Mouse (Mus musculus) common myeloid progenitor, adult 5-6 weeks (primary cell): ENCODE results near the gene Asb18. TPM values are rescaled to one million over a fixed set of nuclear protein-coding genes. Genes with fewer than 3 reads are reported as not detected.

Source experiments
- ATAC-seq: replicated peaks from 2 replicates; pipeline ENCODE4 v1.8.0; 2016; ENCODE audit warnings: low read depth, mild to moderate bottlenecking, moderate TSS enrichment, inconsistent platforms; ENCODE audit not compliant: poor library complexity, severe bottlenecking
- total RNA-seq: library from RNA; stranded (forward); fragments of 200-1000, 187-1606 nt; gene quantifications from 2 replicates; pipeline ENCODE4 v1.2.3, GENCODE M21; 2017

Gene Asb18
- total RNA-seq, 1 experiment from 2014 or later: not detected

GRCm38 (mm10) chr1:89976411-89976810 is 38.1 kb downstream of the Asb18 start:
- no peak for ATAC-seq

GRCm38 (mm10) chr1:89974541-89974940 is 39.9 kb downstream of the Asb18 start:
- no peak for ATAC-seq

GRCm38 (mm10) chr1:89971848-89972247 is 42.6 kb downstream of the Asb18 start:
- no peak for ATAC-seq

- ATAC-seq: no peak
These were observed 44.8 kb downstream of the Asb18 start for GRCm38 (mm10) chr1:89969714-89970110.

- no peak for ATAC-seq
These were observed 45.3 kb downstream of the Asb18 start for GRCm38 (mm10) chr1:89969072-89969713.

GRCm38 (mm10) chr1:89968111-89968851 is 46.2 kb downstream of the Asb18 start:
- ATAC-seq: no peak

GRCm38 (mm10) chr1:89967585-89967984 is 46.9 kb downstream of the Asb18 start:
- no peak for ATAC-seq

- no peak for ATAC-seq
These were observed 50.0 kb downstream of the Asb18 start for GRCm38 (mm10) chr1:89964426-89964825.

GRCm38 (mm10) chr1:89963296-89963695 is 51.2 kb downstream of the Asb18 start:
- ATAC-seq: no peak

- ATAC-seq: no peak
These were observed 52.4 kb downstream of the Asb18 start for GRCm38 (mm10) chr1:89962092-89962491.

GRCm38 (mm10) chr1:89959393-89959792 is 55.1 kb downstream of the Asb18 start:
- ATAC-seq: no peak

GRCm38 (mm10) chr1:89943202-89943601 is 71.3 kb downstream of the Asb18 start:
- ATAC-seq: peak; percentile 59

- no peak for ATAC-seq
These were observed 72.0 kb downstream of the Asb18 start for GRCm38 (mm10) chr1:89942395-89942976.

- ATAC-seq: no peak
These were observed 72.6 kb downstream of the Asb18 start for GRCm38 (mm10) chr1:89941701-89942381.

GRCm38 (mm10) chr1:89940961-89941524 is 73.4 kb downstream of the Asb18 start:
- no peak for ATAC-seq

GRCm38 (mm10) chr1:89939981-89940726 is 74.3 kb downstream of the Asb18 start:
- peak; percentile 80 for ATAC-seq

- ATAC-seq: peak; percentile 24
These were observed 74.9 kb downstream of the Asb18 start for GRCm38 (mm10) chr1:89939596-89939960.

GRCm38 (mm10) chr1:89938884-89939595 is 75.4 kb downstream of the Asb18 start:
- ATAC-seq: peak; percentile 51
